Mouse (Mus musculus): ENCODE data around the gene Inhbe. TPM values are rescaled to one million over a fixed set of nuclear protein-coding genes. Genes with fewer than 3 reads are reported as not detected.
A peak's percentile ranks its signal among the peaks of the same experiment; 100 is the strongest.

The Inhbe gene
- polyA plus RNA-seq, 1 experiment = not detected

DNA sequence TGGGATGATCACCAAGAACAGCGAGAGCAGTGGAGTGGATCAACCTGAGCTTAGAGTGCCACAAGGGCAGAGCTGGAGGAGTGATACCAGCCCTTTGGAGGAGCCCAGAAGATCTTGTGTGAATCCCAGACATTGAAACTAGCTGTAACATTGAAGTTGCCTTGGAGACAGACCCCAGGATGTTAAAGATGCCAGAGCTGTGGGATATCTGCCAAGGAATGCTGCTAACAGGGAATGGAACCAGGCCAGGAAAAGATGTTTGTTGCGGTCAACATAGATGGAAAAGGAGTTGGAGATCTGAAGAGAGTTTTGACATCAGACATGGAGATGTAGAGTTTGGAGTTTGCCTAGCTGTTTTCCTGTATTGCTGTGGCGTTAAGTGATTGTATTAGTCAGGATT, 8.0 kb downstream of the Inhbe start:
- no peak for DNase-seq (ENCODE audit: low spot score)

DNA sequence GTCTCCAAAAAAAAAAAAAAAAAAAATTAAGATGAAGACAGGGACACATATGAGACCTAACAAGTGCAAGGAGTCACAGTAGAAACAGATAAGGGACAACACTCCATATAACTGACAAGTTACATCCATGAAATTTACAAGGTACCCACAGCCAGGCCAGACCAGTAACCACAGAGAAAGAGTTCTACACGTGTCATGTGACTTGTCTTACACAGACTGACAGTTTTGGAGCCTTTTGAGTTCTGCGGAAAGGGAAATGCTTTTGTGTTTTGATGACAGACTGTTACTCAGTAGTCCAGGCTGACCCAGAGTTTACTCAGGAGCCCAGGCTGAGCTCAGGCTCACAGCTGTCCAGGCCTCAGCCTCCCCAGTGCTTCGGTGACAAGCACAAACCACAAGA, 11.2 kb downstream of the Inhbe start:
- no peak for DNase-seq (ENCODE audit: low spot score)

DNA sequence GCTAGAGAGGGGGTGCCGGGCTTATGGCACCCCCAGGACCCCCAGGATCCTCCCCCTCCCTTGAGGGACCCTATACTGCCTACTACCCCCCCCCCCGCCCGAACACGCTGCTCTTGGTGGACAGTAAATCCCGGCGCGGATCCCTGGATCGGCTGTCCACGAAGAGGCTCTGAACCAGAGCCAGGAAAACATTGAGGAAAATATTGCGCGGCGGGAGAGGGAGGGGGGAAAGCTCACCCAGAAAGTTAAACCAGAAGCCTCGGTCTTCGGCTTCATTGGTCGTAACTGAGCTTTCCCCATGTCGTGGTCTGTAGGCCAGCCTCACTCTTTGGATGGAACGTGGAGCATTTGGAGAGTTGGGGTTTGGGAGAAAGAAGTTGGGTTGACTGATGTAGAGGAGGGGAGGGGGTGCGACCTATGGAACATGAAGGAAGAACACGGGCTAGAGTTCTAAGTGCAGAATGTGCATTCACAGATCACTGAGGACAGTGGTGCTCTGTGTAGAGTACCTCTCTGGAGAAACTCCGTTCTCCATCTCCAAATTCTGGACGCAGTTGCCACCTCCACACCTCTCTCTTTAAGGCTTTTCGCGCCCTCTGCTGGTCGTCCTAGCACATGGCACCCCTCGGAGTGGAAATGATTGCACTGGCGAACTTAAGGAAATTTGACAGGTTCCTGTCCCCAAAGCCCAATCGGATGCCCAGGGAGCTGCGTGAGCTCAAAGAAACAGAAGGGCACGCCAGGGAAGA, 12.1 kb downstream of the Inhbe start, which contains the start of gene Gli1:
Gli1 (minus strand) TSS at position 84 of the 749 bp plus-strand sequence.
- peak; percentile 64 for DNase-seq (ENCODE audit: low spot score)

DNA sequence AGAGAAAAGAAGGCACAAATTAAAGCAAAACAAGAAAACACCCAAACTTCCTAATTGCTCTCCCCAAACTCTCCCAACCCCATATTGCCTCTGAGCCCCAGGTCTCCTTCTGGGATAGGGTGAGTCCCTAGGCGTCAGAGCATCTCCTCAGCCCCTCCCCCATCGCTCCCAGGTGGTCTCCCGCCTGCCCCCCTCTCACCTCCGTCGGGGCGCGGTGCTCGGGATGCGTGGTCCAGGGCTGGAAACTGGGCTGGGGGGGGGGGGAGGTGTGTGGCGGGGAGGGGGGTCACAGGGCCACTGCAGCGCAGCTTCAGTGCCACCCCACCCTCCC, 12.9 kb downstream of the Inhbe start:
- no peak for DNase-seq (ENCODE audit: low spot score)

DNA sequence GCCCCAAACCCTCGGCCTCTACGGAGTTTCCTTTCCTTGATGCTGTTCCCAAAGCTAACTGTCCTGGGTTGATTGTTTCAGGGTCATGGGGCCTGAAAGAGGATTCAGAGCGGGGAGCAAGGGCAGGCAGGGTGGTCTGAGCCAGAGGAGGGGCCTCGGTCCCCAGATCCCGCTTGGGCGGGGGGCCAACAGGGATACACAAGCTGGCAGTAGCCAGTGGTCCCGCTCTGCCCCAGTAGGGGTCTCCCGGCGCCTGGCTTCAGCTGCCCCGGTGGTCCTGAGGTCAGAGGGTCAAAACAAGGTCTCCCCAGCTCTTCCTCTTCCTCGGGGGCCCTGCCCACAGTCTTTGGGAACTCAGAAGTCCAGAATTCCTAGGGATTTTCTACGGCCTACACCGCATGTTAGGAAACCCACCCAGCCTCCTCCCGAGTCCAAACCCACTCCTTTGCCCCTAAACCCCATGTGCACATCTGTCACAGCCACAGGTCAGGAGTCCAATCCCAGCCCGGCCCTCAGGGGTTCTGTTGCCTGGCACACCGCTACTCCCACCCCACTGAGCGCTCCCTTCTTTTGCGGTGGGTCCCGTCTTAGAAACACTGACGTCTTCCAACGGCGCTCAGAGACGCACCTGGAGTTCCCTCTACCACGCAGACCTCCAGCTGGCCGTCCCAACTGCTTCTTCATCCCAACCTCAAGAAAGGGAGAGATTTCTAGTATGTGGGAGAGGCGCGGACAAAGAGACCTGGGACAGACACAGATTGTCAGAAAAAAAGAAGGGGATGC, 13.4 kb downstream of the Inhbe start:
- DNase-seq (ENCODE audit: low spot score) = no peak

DNA sequence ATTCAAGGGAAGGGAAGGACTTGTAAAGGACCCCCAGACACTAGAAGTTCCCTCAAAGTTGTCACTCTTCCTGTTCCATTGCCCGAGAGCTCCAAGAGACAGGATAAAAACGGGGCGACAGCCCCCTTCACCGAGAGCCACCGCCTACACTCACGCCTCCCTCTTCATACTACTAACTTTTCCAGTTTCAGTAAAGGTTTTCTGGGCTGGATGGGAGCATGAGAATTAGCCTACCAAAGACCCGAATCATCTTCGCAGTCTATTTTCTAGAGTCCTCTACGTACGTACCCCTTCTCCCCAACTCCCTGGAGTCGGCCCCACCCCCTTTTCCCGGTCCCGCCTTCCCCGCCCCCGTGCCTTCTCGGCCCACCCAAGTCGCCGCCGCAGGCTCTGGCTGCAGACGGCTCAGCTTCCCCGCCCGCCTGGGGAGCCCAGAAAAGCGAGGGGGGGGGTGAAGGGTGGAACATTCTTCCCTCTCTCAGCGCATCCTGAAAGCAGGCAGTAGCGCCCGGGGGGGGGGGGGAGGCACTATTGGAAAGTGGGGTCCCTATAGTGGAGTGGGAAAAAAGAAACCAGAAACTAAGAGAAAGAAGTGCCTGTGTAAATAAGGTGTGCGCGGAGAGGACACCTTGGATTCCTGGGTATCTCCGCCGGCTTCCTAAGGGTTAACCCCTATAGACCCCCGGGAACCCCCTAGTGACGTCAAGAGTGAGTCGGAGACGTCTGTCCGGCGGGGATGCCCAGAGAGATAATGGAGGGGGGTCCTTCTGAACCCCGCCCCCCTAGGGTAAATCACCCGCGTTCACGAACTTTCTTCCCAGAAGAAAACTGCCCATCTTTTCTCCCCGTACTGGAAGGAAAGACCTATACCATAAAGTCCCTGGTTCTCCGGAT, 14.3 kb downstream of the Inhbe start:
- no peak for DNase-seq (ENCODE audit: low spot score)

DNA sequence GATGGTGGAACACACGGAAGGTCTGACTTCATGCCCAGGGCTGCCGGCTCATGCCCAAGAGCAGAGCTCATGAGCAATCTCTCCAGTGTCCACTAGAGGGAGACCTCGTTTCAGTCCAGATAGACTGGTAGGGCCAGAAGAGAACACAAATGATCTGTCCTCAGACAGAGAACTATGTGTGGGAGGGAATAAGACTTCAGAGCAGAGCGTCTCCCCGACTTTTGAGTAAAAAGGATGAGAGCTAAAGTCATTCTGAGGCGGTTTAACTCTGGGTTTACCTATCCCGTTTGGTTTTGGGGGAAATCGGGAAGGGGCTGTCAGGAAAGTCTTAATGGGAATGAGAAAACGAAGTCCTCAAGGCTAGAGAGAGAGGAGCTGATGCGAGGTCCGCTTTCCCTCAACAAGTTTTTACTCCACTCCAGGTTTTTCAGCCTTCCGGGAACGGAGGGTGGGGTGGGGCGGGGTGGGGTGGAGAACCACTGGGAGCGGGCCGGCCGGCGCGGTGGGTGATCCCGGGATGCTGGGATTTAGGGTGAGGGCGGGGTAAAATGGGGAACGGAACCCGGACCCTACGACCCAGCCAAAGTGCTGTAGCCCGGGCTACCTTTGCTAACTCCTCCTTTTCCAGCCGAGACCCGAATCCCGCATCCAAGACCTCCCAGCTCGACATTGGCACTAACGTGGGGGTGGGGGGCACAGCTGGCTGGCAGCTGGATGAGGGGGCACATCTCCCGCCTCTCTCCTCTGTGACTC, 15.1 kb downstream of the Inhbe start:
- no peak for DNase-seq (ENCODE audit: low spot score)

DNA sequence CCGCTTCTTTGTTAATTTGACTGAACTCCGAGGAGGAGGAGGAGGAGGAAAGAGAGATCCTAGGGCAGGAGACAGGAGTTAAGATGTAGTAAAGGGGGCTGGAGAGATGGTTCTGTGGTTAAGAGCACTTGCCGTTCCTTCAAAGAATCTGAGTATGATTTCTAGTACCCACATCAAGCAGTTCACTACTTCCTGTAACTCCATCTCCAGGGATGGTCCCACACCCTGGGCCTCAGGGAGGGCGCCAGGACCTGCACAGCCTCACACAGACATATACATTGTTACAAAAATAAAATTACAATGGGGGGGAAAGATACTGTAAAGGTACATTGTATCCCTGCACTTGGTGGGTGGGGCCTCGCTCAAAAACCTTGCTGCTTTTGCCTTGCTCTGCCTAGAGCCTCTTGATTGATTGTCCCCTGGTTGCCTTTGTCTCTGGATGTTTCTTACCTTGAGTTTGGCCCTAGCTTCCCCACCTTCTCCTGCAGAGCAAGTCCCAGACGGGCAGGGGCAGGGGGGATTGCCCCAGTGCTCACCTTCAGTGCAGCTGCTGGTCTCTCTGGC, 16.6 kb downstream of the Inhbe start:
- DNase-seq (ENCODE audit: low spot score) = no peak

DNA sequence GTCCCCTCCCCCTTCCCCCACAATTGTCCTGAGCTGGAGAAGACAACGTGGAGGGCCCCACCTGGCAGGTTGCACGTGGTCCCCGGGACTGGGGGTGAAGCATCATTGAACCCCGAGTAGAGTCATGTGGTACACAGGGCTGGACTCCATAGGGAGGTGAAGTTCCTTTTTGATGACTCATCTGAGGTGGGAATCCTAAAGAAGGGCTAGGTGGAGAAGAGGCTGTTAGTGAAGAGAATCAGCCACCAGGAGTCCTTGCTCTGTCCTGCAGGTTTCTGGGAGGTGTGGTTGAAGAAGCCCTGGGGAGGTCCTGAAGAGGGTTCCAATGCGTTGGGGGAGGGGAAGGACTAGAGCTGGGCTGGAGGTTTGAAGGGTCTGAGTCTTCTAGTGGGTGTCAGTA, 17.3 kb downstream of the Inhbe start:
- no peak for DNase-seq (ENCODE audit: low spot score)

DNA sequence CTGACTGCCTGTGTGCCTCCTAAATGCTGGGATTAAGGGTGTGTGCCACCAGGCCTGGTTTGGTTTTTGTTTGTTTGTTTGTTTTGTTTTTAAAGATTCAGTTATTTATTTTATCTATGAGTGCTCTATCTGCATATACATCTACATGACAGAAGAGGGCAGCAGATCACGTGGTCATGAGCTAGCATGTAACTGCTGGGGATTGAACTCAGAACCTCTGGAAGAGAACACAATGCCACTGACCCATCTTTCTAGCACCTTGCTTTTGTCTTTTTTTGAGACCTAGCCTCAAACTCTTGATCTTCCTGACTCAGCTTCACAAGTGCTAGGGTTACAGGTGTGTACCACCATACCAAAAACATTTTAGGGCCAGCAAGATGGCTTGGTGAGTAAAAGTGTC, 18.9 kb downstream of the Inhbe start:
- no peak for DNase-seq (ENCODE audit: low spot score)

DNA sequence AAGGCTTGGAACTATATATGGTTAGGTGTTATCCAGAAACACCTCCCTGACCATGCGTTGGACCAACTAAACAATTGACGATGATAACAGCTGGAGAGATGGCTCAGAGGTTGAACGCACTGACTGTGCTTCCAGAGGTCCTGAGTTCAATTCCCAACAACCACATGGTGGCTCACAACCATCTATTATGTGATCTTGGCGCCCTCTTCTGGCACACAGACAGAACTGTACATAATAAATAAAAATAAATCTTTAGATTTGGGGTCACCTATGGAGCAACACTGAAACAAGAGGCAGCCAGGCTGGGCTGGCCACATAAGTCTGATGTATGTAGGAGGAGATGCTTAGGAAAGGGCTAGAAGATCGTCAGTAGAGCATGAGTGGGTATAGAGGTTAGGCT, 21.1 kb downstream of the Inhbe start:
- no peak for DNase-seq (ENCODE audit: low spot score)

DNA sequence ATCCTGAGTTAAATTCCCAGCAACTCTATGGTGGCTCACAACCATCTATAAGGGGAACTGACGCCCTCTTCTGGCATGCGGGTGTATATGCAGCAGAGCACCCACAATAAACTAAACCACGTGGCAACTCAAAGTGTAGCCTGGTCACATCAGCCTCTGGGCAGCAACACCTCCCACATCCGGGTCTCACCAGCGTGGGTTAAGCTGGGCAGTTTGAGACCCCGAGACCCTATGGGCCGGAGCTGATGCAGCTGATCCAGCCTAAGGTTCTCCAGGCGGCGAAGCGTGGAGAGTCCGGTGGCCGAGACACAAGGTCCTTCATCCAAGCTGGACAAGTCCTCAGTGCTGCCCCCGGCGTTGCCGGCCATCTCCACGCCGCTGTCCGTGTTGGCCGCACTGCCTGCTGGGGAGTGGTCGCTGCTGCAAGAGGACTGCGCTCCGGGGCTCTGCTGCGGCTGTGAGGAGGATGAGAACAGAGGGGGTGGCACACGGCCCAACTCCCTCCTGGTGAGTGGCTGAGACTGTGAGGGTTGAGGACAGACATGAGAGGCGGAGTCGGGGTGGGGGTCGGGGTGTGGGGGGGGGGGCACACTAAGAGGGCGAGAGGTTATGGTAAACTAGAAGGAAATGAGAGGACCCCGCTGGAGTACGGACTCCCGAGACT, 21.9 kb downstream of the Inhbe start:
- no peak for DNase-seq (ENCODE audit: low spot score)

DNA sequence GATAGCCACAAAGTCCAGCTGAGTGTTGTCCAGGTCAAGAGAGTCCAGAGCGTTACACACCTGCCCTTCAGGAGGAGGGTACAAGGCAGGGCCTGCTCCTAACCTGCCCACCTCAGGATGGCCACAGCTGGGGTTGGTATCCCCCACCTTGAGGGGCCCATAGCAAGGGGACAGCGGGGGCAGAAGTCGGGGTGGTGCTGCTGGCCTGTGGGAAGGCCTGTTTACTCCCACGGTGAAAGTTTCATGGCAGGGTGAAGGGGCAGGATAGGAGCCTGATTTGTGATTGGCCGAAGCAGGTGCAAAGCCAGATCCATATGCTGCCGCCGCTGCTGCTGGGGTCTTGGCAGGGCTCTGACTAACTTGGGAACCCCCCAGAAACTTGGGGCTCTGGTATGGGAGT, 24.0 kb downstream of the Inhbe start:
- no peak for DNase-seq (ENCODE audit: low spot score)

DNA sequence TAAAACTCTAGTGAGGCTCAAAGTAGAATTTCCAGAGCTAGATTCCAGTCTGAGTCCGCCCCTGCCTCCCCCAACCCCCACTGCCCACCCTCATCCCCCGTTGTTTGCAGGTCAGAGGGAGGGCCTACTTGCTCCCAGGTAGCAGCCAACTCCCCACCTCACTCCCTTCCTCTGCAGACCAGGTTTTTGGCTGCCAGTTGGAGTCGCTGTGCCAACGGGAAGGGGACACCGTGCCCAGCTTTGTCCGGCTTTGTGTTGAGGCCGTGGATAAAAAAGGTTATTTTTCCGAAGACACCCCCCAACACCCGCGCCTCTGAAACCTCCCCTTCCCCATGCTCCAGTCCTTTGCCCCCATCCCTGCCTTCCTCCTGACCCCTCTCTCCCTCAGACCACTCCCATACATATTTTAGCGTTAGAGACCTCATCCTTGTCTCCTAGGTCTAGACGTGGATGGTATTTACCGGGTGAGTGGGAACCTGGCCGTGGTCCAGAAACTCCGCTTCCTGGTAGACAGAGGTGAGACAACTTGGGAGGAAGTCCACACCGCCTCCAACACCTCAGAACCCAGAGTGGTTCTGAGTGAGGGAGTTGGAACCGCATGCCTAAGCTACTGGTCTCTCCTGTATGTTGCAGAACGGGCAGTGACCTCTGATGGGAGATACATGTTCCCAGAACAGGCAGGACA, 26.6 kb downstream of the Inhbe start:
- DNase-seq (ENCODE audit: low spot score) = no peak

DNA sequence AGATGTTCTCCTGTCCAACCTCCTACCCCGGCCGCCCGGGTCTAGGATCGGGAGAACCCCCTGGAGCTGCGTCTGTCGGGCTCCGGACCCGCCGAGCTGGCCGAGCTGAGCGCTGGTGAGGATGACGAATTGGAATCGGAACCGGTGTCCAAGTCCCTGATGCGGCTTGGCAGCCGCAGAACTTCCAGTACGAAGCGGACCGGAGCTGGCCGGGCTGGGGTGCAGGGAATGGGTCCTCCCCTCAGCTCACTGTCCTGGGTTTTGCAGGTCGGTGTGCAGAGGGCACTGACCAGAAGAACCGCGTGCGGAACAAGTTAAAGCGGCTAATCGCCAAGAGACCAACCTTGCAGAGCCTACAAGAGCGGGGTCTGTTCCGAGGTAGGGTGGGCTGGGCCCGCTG, 27.4 kb downstream of the Inhbe start:
- DNase-seq (ENCODE audit: low spot score) = no peak

DNA sequence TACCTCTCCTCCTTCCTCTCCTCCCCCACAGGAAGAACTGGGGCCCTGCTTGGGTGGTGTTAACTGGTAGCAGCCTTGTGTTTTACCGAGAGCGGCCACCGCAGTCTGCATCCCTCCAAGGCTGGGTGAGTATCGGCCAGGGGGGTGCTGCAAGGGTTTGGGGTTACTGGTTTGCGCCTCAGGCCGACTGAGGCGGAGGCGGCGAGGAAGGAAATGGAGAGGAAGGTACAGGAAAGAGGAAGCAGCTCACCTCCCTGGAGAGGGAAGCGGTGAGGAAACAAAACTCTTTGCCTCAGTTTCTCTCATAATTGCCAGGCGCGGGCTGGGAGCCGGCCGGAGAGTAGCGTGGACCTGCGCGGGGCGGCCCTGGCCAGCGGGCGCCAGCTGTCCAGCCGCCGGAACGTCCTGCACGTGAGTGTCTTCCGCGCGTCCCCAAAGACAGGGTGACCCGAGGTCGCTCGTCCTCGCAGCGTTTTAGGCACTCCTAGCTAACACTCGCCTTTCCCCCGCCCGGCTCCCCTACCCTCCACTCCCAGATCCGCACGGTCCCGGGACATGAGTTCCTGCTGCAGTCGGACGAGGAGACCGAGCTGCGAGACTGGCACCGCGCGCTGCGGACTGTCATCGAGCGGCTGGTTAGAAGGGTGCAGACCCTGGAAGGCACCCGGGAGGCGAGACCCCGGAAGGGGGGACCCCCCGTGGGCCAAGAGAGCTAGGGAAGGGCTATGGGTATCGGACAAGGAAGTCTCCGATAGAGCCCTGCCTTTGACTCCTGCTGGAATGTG, 28.0 kb downstream of the Inhbe start:
- DNase-seq (ENCODE audit: low spot score) = no peak

DNA sequence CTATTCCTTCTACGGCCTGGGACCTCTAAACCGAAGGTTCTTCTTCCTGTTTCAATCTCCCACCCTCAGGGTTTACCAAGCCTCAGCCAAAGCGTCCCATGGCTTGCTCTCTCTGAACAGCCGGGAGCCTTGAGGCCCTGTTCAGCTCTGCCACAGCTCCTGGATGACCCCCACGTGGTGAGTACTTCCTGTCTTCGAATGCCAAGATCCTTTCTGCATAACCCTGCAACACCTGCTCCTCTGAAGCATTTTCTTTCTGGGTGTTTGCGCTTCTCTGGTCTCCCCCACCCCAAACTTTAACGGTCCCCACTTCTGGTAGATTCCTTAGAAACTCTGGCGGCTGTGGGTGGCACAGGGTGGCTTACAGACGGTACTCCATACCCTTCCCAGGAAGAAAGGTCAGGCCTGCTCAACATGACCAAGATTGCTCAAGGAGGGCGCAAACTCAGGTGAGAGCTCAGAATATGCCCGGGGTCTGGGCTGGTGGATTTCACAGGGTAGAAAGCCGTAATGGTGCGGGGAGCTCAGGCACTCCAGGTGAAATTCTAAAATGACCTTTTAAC, 28.7 kb downstream of the Inhbe start:
- no peak for DNase-seq (ENCODE audit: low spot score)

DNA sequence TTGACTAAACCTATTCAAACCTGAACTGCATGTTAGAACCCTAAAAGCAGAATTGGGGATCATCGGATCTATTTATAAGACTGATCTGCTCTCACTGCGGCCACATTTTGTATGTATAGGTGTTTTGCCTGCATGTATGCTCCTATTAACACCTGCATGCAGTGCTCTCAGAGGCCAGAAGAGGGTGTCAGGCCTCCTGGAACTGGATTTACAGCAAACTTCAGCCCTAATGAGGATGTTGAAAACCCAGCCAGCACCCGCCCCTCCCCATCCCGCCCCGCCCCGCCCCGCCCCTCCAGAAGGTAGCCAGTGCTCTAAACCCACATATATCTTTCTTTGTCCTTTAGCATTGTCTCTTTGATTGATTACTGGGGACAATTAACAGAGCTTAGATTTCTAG, 29.7 kb downstream of the Inhbe start:
- no peak for DNase-seq (ENCODE audit: low spot score)

All from urinary bladder, adult 2 months (tissue).